Mouse (Mus musculus) Patski (cell line): ENCODE data around the gene Chaf1a. TPM values are rescaled to one million over a fixed set of nuclear protein-coding genes. Genes with fewer than 3 reads are reported as not detected.
A peak's percentile ranks its signal among the peaks of the same experiment; 100 is the strongest.

ENCODE experiments used
- ATAC-seq: fragments of 100-300 bp; one replicate; pipeline ENCODE4 v1.8.0; 2021
- CTCF ChIA-PET: fragments of 350-600 bp; sonication (Branson Sonifier 250); formaldehyde crosslinking; loops from one replicate; lab custom pipeline; 2022; ENCODE audit warnings: inconsistent platforms; lab: Charles Lee
- POLR2A ChIA-PET: fragments of 350-600 bp; sonication (Branson Sonifier 250); formaldehyde crosslinking; loops from one replicate; lab custom pipeline; 2022; ENCODE audit warnings: antibody characterized with exemption, inconsistent platforms; lab: Charles Lee
- DNase-seq: peaks from one replicate; pipeline ENCODE4 v3.0.0-alpha.2; 2011; ENCODE audit warnings: low read depth, low spot score
- H3K27me3 ChIP-seq: fragments of 371-371 bp; one replicate; pipeline ENCODE4 v1.5.1; 2021
- CTCF ChIP-seq: fragments of 100-300 bp; IDR thresholded peaks from one replicate; pipeline ENCODE4 v1.5.1; 2021
- in situ Hi-C: fragments of 300-500 bp; cut with MboI; formaldehyde crosslinking; loops from 3 replicates; pipeline ENCODE4 v1.11.1; 2018; ENCODE audit warnings: low pct_unique_long_range_greater_than_20kb, mixed read lengths
- polyA plus RNA-seq: library from polyadenylated mRNA; unstranded; gene quantifications from one replicate; pipeline ENCODE4 v1.2.3, GENCODE M21; 2021

Gene Chaf1a
- polyA plus RNA-seq, 1 experiment from 2014 or later = 18.0 TPM

DNA sequence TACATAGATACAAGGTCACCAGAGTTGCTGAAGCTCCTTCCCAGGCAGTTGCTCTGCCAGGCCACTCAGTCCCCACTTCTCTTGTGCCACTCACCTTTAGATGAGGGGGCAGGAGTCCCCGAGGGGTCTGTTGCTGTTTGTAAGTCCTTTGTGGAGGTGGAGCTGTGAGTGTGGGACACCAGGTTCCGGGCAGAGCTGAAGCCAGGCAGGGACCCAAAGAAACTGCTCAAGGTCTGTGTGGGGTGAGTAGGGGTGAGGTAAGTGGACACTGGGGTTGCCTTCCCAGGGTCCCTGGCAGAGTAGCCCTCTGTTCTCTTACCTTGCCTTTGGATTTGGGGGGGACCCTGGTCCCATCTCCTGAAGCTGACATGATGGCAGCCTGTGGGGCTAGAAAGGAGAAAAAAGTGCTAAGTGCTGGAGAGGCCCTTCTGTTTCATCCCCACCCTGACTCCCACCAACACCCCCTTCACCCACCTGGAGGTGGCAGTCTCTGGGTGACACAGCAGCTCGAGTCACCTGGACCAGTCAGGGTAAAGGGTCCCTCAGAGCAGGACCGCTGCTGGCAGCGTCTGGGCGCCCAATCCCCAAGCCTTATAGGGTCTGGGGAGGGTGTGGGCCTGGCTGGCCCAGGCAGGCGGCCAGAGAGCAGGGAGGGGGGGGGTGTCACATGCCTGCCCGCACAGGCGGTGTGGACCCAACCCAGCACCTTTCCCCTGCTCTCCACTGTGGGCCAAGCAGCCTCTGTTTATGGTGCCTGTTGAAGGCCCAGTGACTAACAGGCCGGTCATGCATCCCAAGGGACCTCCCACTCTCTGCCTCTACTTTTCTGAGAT is 69.2 kb downstream of the Chaf1a start, which contains the start of gene Plin4:
Gene Plin4, minus strand, starts transcription at position 585 of the 833 bp plus-strand sequence.
- H3K27me3 ChIP-seq = no peaks in the 10 kb centered on the region
- TF ChIP-seq CTCF = no peak
- ChIA-PET CTCF (interaction anchor here (0.7 to 1.0 kb wide), 2 partner anchors 14 to 73 kb away, joined by 3 read pairs; partner anchors contain the start of gene Sh3gl1), POLR2A (interaction anchor here (1.5 kb wide), 1 partner anchor 10 kb away, joined by 8 read pairs; no protein-coding TSS in a partner anchor)
- DNase-seq (peak; percentile 42), ATAC-seq (peak; percentile 74)
- in situ Hi-C loops = no loop called here

DNA sequence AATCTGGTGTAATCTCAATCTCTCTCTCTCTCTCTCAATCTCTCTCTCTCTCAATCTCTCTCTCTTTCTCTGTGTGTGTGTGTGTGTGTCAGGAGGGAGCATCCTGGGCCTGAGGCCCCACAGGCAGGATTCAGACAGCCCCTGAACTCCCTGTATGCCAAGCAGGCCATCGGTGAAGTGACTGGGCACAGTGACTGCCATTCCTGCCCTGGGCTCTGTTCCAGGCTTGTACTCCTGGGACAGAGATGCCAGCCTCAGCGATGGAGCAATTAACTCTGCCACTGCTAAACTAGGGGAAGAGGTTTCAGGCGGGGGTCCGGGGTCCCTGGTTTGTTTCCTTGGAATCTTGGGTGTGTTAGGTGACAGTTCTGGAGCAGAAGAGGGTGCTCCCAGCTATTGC is 70.3 kb downstream of the Chaf1a start:
- no peak for DNase-seq
- no peak for ATAC-seq

DNA sequence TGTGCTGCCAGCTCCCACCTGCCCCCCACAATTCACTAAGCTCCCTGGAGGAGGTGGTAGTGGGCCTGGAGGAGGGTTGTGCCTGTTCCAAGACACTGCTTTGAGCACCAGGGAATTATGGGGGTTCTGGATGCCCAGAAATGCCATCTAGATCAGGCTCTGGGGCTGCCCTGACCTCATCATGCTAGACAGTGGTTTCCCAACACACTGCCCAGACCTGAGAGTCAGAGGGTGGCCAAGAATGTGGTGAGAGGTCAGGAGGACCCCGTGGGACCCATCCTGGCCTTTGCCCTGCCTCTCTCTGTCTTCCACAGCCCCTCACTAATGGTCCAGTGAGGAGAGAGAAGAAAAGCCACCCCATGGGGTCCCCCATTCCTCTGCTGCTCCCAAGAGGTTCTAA is 70.8 kb downstream of the Chaf1a start:
- TF ChIP-seq CTCF = no peak
- ATAC-seq (no peak), DNase-seq (no peak)
- no peaks in the 10 kb centered on the region for H3K27me3 ChIP-seq
- POLR2A ChIA-PET = no interaction called here
- in situ Hi-C loops = no loop called here
- CTCF ChIA-PET = interaction anchor here (0.7 to 1.7 kb wide), 6 partner anchors 8 to 90 kb away, joined by 3 to 10 read pairs (median 4); no protein-coding TSS in a partner anchor

More for the DNA sequence above, 70.3 kb downstream of the Chaf1a start:
- in situ Hi-C loops = no loop called here
- no peak for TF ChIP-seq CTCF
- CTCF ChIA-PET = interaction anchor here (1.6 kb wide), 1 partner anchor 10 kb away, joined by 10 read pairs; no protein-coding TSS in a partner anchor
- no peaks in the 10 kb centered on the region for H3K27me3 ChIP-seq
- POLR2A ChIA-PET = no interaction called here

DNA sequence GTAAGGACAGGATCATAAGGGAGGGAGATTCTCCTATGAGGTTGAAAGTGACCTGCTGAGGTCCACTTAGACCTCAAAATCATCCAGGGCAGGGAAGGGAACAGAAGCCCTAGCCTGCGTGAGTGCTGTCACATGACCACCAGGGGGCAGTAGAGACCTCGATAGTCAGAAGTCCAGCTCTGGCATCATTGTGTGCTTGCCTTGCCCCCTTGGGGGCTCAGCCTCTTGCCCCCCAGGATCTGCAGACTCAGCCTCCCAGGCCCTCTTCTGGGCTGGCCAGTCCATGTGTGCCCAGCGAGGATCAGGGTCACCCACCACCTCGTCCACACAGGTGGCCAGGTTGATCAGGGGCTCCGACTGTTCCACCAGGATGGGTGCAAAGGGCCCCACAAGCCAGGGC is 71.6 kb downstream of the Chaf1a start:
- in situ Hi-C loops = no loop called here
- no peak for ATAC-seq

DNA sequence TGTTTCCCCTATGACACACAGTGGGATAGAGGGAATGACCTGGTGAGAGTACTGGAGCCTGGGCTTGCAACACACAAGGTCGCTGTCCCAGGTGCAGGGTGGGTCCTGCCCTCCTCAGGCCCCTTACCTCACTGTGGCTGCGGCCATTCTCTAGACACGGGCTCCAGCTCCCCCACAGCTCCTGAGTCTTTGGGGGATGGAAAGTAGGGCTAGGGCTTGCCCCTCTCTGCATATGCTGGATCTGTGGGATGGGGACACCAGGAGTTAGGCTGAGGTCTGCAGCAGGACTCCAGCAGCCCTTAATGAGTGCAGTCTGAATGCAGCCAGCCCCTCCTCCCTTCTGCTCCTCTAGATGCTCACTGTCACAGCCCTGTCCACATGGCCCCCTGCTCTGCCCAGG is 72.5 kb downstream of the Chaf1a start:
- CTCF ChIA-PET = interaction anchor here (1.7 kb wide), 1 partner anchor 26 kb away, joined by 3 read pairs; no protein-coding TSS in a partner anchor
- DNase-seq (no peak), ATAC-seq (no peak)
- peaks cover 5% of the 10 kb centered on the region for H3K27me3 ChIP-seq
- in situ Hi-C loops = no loop called here
- POLR2A ChIA-PET = no interaction called here
- TF ChIP-seq CTCF = no peak

More for the DNA sequence above, 71.6 kb downstream of the Chaf1a start:
- TF ChIP-seq CTCF = no peak
- no peak for DNase-seq
- POLR2A ChIA-PET = interaction anchor here (0.8 kb wide), 1 partner anchor 39 kb away, joined by 3 read pairs; no protein-coding TSS in a partner anchor
- CTCF ChIA-PET = interaction anchor here (0.7 to 1.7 kb wide), 5 partner anchors 9 to 26 kb away, joined by 3 to 10 read pairs (median 4); no protein-coding TSS in a partner anchor
- no peaks in the 10 kb centered on the region for H3K27me3 ChIP-seq

DNA sequence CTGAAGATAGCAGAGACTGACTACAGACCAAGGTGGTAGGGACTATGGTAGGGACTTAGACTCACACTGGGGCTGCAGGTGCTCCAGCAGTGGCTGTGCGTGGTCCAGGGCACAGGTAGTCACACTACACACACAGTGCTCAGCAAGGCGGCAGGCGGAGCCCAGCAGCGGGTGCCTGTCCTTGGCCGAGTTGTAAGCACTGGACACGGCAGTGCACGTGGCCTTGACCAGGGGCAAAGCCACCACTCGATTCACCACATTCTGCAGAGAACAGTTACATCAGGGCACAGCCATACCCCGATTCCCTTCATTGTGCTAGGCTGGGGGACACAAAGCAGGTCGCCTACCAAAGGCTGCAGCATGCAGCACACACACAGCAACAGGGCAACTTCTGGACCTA is 76.0 kb downstream of the Chaf1a start:
- ChIA-PET CTCF (interaction anchor here (1.4 to 1.6 kb wide), 2 partner anchors 9 to 17 kb away, joined by 3 to 4 read pairs; no protein-coding TSS in a partner anchor), POLR2A (no interaction called here)
- no peak for TF ChIP-seq CTCF
- peaks cover 18% of the 10 kb centered on the region for H3K27me3 ChIP-seq
- ATAC-seq = no peak
- no peak for DNase-seq
- in situ Hi-C loops = no loop called here

DNA sequence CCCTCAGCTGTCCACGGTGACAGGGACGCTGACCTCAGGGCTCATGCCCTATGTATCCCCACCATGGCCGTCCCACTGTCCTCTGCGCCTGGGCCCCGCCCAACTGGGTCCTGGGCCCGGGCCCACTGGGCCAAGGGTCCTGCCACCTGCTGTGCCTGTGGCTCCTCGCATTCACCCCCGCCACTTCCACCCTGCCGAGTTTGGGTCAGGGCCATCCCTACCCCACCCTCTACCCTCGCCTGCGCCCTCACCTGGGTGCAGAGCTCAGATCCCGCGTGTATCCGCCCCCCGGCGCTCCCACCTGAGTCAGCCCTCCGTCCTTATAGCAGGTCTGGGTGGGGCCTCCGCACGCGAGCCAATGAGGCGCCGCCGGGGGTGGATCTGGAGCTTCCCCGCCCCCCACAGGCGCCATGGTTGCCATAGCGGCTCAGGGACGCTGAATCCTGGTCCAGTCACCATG is 77.0 kb downstream of the Chaf1a start, which contains the start of gene Plin5:
Gene Plin5, minus strand, starts transcription at position 346 of the 460 bp plus-strand sequence.
- no peak for TF ChIP-seq CTCF
- no peak for DNase-seq
- peaks cover 22% of the 10 kb centered on the region for H3K27me3 ChIP-seq
- POLR2A ChIA-PET = no interaction called here
- ATAC-seq = no peak
- CTCF ChIA-PET = interaction anchor here (1.6 kb wide), 1 partner anchor 16 kb away, joined by 3 read pairs; no protein-coding TSS in a partner anchor
- in situ Hi-C loops = no loop called here

DNA sequence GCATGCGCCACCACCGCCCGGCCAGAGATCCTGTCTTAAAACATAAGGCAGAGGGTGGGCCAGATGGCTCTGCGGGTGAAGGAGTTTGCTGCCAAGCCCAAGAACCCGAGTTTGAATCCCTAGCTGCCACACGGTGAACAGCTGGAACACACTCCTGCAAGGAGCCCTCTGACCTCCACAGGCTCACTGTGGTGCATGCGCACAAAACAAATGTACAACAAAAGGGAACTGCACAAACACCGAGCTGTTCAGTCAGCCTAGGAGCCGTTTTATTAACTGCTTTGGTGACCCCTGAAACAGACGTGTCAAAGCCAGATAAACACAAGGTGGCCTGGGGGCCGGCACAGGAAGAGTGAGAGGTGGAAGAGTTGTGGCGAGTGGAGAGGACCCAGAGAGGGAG is 79.2 kb downstream of the Chaf1a start:
- DNase-seq = no peak
- no peak for TF ChIP-seq CTCF
- no peak for ATAC-seq
- ChIA-PET CTCF (interaction anchor here (1.1 to 1.6 kb wide), 2 partner anchors 28 to 135 kb away, joined by 3 read pairs; no protein-coding TSS in a partner anchor), POLR2A (no interaction called here)
- in situ Hi-C loops = no loop called here
- peaks cover 22% of the 10 kb centered on the region for H3K27me3 ChIP-seq

DNA sequence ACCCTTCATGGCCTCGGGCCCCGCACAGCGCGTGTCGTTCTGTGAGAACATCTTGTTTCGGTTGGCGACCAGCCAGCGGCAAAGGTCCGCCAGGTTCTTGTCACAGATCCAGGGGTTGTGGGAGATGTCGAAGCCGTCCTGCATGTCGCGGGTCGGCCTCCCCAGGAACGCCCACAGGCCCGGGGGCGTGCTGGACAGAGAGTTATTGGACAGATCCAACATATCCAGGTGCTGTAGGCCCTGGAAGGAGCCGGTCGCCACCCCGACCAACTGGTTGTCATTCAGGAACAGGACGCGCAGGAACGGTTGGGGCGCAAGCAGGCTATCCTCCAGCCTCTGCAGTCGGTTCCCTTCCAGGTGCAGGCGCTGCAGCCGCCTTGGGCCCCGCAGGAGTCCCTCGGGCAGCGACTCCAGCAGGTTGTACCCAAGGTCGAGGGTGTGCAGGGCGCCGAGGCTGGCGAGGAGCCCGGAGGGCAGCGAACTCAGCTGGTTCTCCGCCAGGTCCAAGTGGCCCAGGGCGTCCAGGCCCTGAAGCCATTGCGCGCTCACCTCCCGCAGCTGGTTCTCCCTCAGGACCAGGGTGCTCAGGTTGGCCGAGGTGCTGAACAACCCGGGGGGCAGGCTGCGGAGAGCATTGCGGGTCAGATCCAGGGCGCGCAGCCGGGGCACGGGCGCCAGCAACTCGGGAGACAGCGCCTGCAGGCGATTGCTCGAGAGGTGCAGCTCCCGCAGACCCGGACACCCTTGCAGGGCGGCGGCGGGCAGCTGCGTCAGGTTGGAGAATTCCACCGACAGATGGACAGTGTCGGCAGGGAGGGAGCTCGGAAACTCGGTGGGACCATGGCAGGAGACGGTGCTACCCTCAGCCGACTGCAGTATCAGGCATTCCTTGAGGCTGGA is 80.0 kb downstream of the Chaf1a start:
- in situ Hi-C loops = no loop called here
- TF ChIP-seq CTCF = no peak
- H3K27me3 ChIP-seq = peaks cover 22% of the 10 kb centered on the region
- DNase-seq (no peak), ATAC-seq (no peak)
- CTCF ChIA-PET = no interaction called here
- POLR2A ChIA-PET = no interaction called here

DNA sequence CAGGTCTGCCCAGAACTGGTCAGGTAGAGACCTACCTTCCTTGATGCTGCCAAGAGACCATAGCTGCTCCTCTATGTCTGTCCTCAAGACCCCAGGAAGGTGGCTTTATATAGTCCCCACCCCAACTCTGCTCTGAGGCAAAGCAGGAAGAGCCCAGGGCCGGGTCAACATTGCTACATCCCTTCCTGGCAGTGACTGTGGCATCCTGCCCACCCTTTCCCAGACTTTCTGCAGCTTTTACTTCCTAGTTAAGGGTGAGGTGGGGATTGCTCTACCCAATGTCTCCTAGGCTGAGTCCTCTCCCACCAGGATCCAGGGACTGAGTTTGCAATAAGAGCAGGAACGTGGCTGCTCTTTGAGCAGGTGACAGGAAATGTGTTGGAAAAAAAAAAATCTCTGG is 81.6 kb downstream of the Chaf1a start, which contains the start of gene Lrg1:
Gene Lrg1, minus strand, starts transcription at position 176 of the 400 bp plus-strand sequence.
- in situ Hi-C loops = no loop called here
- ATAC-seq (no peak), DNase-seq (no peak)
- CTCF ChIA-PET = interaction anchor here (1.4 kb wide), 1 partner anchor 38 kb away, joined by 3 read pairs; no protein-coding TSS in a partner anchor
- no peak for TF ChIP-seq CTCF
- peaks cover 24% of the 10 kb centered on the region for H3K27me3 ChIP-seq
- POLR2A ChIA-PET = no interaction called here

Other genes with a start within 250 kb of the Chaf1a start
- 6.5 TPM for gene Zfp119a, start 161.5 kb upstream of the Chaf1a start, polyA plus RNA-seq
- 6.8 TPM for gene Zfp959, start 148.3 kb upstream of the Chaf1a start, polyA plus RNA-seq
- gene Zfp119b, start 90.9 kb upstream of the Chaf1a start, polyA plus RNA-seq = 4.9 TPM
- gene Ebi3, start 87.8 kb upstream of the Chaf1a start, polyA plus RNA-seq = not detected
- 15.0 TPM for gene Yju2, start 81.3 kb upstream of the Chaf1a start, polyA plus RNA-seq
- gene Shd, start 70.0 kb upstream of the Chaf1a start, polyA plus RNA-seq = not detected
- 26.2 TPM for gene Fsd1, start 53.9 kb upstream of the Chaf1a start, polyA plus RNA-seq
- 14.2 TPM for gene Stap2, start 34.9 kb upstream of the Chaf1a start, polyA plus RNA-seq
- 174 TPM for gene Mpnd, start 34.7 kb upstream of the Chaf1a start, polyA plus RNA-seq
- gene Sh3gl1, start 3.8 kb upstream of the Chaf1a start, polyA plus RNA-seq = 85.2 TPM
- 66.0 TPM for gene Ubxn6, start 34.6 kb downstream of the Chaf1a start, polyA plus RNA-seq
- 117 TPM for gene Hdgfl2, start 39.2 kb downstream of the Chaf1a start, polyA plus RNA-seq
- gene Plin4, start 69.4 kb downstream of the Chaf1a start, polyA plus RNA-seq = 7.1 TPM
- gene Plin5, start 77.2 kb downstream of the Chaf1a start, polyA plus RNA-seq = 0.55 TPM
- 0.08 TPM for gene Lrg1, start 81.6 kb downstream of the Chaf1a start, polyA plus RNA-seq
- gene Sema6b, start 99.9 kb downstream of the Chaf1a start, polyA plus RNA-seq = 2.0 TPM
- 2.0 TPM for gene Tnfaip8l1, start 122.0 kb downstream of the Chaf1a start, polyA plus RNA-seq
- 96.5 TPM for gene Mydgf, start 143.5 kb downstream of the Chaf1a start, polyA plus RNA-seq
- 58.5 TPM for gene Dpp9, start 178.5 kb downstream of the Chaf1a start, polyA plus RNA-seq
- gene Fem1a, start 216.4 kb downstream of the Chaf1a start, polyA plus RNA-seq = 17.2 TPM
- 23.9 TPM for gene Ticam1, start 236.3 kb downstream of the Chaf1a start, polyA plus RNA-seq